Mouse (Mus musculus): ENCODE results near the gene Il22ra1. TPM values are rescaled to one million over a fixed set of nuclear protein-coding genes. Genes with fewer than 3 reads are reported as not detected.

Il22ra1 gene
- polyA plus RNA-seq, 1 experiment, result 171 TPM

DNA sequence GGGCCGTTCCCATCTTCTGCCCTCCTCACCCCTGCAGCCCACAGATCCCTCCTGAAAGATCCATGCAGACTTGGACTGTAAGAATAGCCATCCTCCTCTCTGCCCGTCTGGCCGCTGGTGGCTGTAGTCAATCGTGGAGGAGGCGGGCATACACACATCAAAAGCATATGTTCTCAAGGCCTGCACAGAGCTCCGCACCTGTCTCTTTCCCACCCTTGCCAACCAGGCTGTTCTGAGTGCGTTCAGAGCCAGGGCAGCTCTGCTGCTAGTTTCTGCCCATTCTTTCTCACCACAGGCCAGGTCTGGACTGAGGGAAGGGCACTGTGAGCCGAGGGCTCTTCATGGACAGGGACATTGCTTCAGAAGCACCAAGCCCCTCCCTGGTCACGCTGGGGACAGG, 2.2 kb downstream of the Il22ra1 start:
- peak overlapping the region; percentile 88 for H3K4me3 ChIP-seq (ENCODE audit: low read depth, low read length)
- H3K27me3 ChIP-seq (ENCODE audit: control insufficient read depth, insufficient read depth, low read length), result no peaks in the 10 kb centered on the region
- H3K4me1 ChIP-seq (ENCODE audit: control insufficient read depth, insufficient read depth, insufficient read length, low read length), result peaks cover 12% of the 10 kb centered on the region
- TF ChIP-seq CTCF (IDR thresholded peaks at IDR 0.05; ENCODE audit: extremely low read depth, insufficient read length, insufficient replicate concordance, low read depth, low read length) (no peak), POLR2A (IDR thresholded peaks at IDR 0.05; ENCODE audit: low read depth, low read length) (no peak)
- H3K36me3 ChIP-seq (ENCODE audit: control insufficient read depth, insufficient read depth, low read length), result peaks cover 25% of the 10 kb centered on the region
- WGBS, result 31% methylated on average over 9 of the region's 9 CpGs
- H3K27ac ChIP-seq (ENCODE audit: insufficient read depth, low read depth, low read length), result peak overlapping the region; percentile 94

- Histone ChIP-seq H3K27ac (ENCODE audit: insufficient read depth, low read depth, low read length) (peak overlapping the region; percentile 14; the same call in 1 of the 2 replicates), H3K36me3 (ENCODE audit: control insufficient read depth, insufficient read depth, low read length) (peaks cover 32% of the 10 kb centered on the region), H3K4me3 (ENCODE audit: low read depth, low read length) (peak overlapping the region; percentile 51), H3K4me1 (ENCODE audit: control insufficient read depth, insufficient read depth, insufficient read length, low read length) (peaks cover 12% of the 10 kb centered on the region), H3K27me3 (ENCODE audit: control insufficient read depth, insufficient read depth, low read length) (no peaks in the 10 kb centered on the region)
- no peak for TF ChIP-seq CTCF (IDR thresholded peaks at IDR 0.05; ENCODE audit: extremely low read depth, insufficient read length, insufficient replicate concordance, low read depth, low read length)
- no peak for TF ChIP-seq POLR2A (IDR thresholded peaks at IDR 0.05; ENCODE audit: low read depth, low read length)
- WGBS, result 67% methylated on average over 8 of the region's 8 CpGs
These were observed 3.0 kb downstream of the Il22ra1 start for GRCm38 (mm10) chr4:135730951-135731350.

GRCm38 (mm10) chr4:135733901-135734300, 5.9 kb downstream of the Il22ra1 start:
- no peaks in the 10 kb centered on the region for H3K27me3 ChIP-seq (ENCODE audit: control insufficient read depth, insufficient read depth, low read length)
- TF ChIP-seq POLR2A (IDR thresholded peaks at IDR 0.05; ENCODE audit: low read depth, low read length), result no peak
- TF ChIP-seq CTCF (IDR thresholded peaks at IDR 0.05; ENCODE audit: extremely low read depth, insufficient read length, insufficient replicate concordance, low read depth, low read length), result no peak
- H3K4me1 ChIP-seq (ENCODE audit: control insufficient read depth, insufficient read depth, insufficient read length, low read length), result peaks cover 23% of the 10 kb centered on the region
- H3K27ac ChIP-seq (ENCODE audit: insufficient read depth, low read depth, low read length), result no peak overlapping the region
- no peak overlapping the region for H3K4me3 ChIP-seq (ENCODE audit: low read depth, low read length)
- WGBS, result 96% methylated on average over 14 of the region's 14 CpGs
- H3K36me3 ChIP-seq (ENCODE audit: control insufficient read depth, insufficient read depth, low read length), result peaks cover 56% of the 10 kb centered on the region

DNA sequence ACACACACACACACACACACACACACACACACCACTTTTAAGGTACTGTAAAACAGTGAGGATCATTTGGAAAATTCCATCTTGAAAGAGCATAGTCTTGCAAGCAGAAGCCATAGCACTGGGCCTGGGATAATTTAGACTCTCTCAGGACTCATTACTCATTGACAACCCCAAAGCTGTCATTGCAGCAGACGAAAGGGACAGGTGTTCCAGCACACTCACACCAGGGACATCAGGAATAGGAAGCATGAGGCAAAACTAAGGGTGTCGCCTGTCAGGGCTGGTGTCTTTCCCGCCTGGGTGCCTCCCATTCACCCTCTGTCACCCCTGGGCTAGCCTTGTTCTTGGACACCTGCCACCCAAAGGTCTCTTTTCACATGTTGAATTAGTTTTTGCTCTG, 8.9 kb downstream of the Il22ra1 start:
- TF ChIP-seq POLR2A (IDR thresholded peaks at IDR 0.05; ENCODE audit: low read depth, low read length), result no peak
- no peak for TF ChIP-seq CTCF (IDR thresholded peaks at IDR 0.05; ENCODE audit: extremely low read depth, insufficient read length, insufficient replicate concordance, low read depth, low read length)
- Histone ChIP-seq H3K4me1 (ENCODE audit: control insufficient read depth, insufficient read depth, insufficient read length, low read length) (peaks cover 33% of the 10 kb centered on the region), H3K36me3 (ENCODE audit: control insufficient read depth, insufficient read depth, low read length) (peaks cover 67% of the 10 kb centered on the region), H3K27me3 (ENCODE audit: control insufficient read depth, insufficient read depth, low read length) (no peaks in the 10 kb centered on the region), H3K4me3 (ENCODE audit: low read depth, low read length) (no peak overlapping the region), H3K27ac (ENCODE audit: insufficient read depth, low read depth, low read length) (peak overlapping the region; percentile 73)
- 55% methylated on average over 3 of the region's 3 CpGs for WGBS

DNA sequence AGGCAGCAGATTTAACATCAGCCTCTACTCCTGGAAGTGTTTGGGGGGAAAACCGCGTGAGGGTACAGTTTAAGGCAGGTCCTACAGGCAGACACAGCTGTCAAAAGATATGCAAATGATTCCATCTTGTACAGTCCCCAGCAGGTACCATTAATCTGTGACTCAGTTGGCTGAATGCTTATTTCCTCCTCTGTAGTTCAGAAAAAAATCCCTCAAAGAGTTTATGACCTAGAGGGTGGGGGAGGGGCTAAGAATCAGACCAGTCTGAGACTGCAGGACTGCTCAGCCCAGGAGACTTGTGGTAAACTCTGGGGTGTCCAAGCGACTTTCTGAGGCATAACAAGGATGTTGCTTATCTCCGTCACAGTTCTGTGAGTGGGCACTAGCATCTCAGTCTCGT, 10.3 kb downstream of the Il22ra1 start:
- H3K4me3 ChIP-seq (ENCODE audit: low read depth, low read length), result no peak overlapping the region
- peaks cover 35% of the 10 kb centered on the region for H3K4me1 ChIP-seq (ENCODE audit: control insufficient read depth, insufficient read depth, insufficient read length, low read length)
- H3K27ac ChIP-seq (ENCODE audit: insufficient read depth, low read depth, low read length), result peak overlapping the region; percentile 75
- H3K36me3 ChIP-seq (ENCODE audit: control insufficient read depth, insufficient read depth, low read length), result peaks cover 71% of the 10 kb centered on the region
- TF ChIP-seq CTCF (IDR thresholded peaks at IDR 0.05; ENCODE audit: extremely low read depth, insufficient read length, insufficient replicate concordance, low read depth, low read length) (no peak), POLR2A (IDR thresholded peaks at IDR 0.05; ENCODE audit: low read depth, low read length) (no peak)
- 20% methylated on average over 5 of the region's 5 CpGs for WGBS
- no peaks in the 10 kb centered on the region for H3K27me3 ChIP-seq (ENCODE audit: control insufficient read depth, insufficient read depth, low read length)

DNA sequence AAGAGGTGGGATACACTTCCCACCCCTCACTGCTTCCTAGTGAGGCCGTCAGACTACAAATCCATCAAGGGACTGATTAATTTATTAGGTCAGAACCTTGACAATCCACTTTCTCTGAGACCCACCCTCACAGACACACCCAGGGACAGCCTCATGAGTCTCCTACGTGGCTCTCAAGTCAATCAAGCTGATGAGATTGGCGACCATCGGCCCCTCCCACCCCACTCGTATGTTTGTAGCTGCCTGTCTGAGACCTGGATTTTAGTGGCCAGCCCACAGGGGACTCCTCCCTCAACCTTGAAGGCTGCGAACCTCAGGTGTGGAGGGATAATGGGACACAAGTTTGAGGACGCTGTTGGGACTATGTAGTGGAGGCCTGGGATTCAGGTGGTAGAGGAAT, 11.2 kb downstream of the Il22ra1 start:
- Histone ChIP-seq H3K27ac (ENCODE audit: insufficient read depth, low read depth, low read length) (peak overlapping the region; percentile 75), H3K4me1 (ENCODE audit: control insufficient read depth, insufficient read depth, insufficient read length, low read length) (peaks cover 37% of the 10 kb centered on the region), H3K36me3 (ENCODE audit: control insufficient read depth, insufficient read depth, low read length) (peaks cover 65% of the 10 kb centered on the region), H3K27me3 (ENCODE audit: control insufficient read depth, insufficient read depth, low read length) (no peaks in the 10 kb centered on the region), H3K4me3 (ENCODE audit: low read depth, low read length) (no peak overlapping the region)
- WGBS, result 16% methylated on average over 7 of the region's 7 CpGs
- TF ChIP-seq POLR2A (IDR thresholded peaks at IDR 0.05; ENCODE audit: low read depth, low read length), result no peak
- no peak for TF ChIP-seq CTCF (IDR thresholded peaks at IDR 0.05; ENCODE audit: extremely low read depth, insufficient read length, insufficient replicate concordance, low read depth, low read length)

DNA sequence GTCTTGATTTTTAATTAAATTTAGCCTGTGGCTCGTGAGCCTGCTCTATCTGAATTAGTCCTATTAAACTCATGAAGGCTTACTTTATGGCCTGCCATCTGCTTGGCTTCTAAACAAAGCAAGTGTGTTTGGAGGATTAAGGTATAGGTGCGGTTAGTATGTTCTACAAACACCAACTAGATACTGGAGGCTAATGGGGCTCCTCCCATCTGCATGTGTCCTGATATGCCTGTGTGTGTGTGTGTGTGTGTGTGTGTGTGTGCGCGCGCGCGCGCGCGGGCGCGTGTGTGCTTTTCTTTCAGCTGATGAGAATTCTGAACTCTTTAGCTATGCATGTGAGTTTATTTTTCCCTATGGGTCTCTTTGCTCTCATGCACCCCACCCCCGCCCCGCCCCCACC, 11.7 kb downstream of the Il22ra1 start:
- Histone ChIP-seq H3K4me3 (ENCODE audit: low read depth, low read length) (no peak overlapping the region), H3K4me1 (ENCODE audit: control insufficient read depth, insufficient read depth, insufficient read length, low read length) (peaks cover 38% of the 10 kb centered on the region), H3K27ac (ENCODE audit: insufficient read depth, low read depth, low read length) (no peak overlapping the region), H3K36me3 (ENCODE audit: control insufficient read depth, insufficient read depth, low read length) (peaks cover 61% of the 10 kb centered on the region), H3K27me3 (ENCODE audit: control insufficient read depth, insufficient read depth, low read length) (no peaks in the 10 kb centered on the region)
- WGBS, result 48% methylated on average over 14 of the region's 14 CpGs
- no peak for TF ChIP-seq POLR2A (IDR thresholded peaks at IDR 0.05; ENCODE audit: low read depth, low read length)
- no peak for TF ChIP-seq CTCF (IDR thresholded peaks at IDR 0.05; ENCODE audit: extremely low read depth, insufficient read length, insufficient replicate concordance, low read depth, low read length)
